Mouse (Mus musculus) stomach, embryonic 14.5 days (tissue): ENCODE results near the gene Ovol3. TPM values are rescaled to one million over a fixed set of nuclear protein-coding genes. Genes with fewer than 3 reads are reported as not detected.
"Not testable (repeated sequence)": the region's sequence is repeated elsewhere in the genome, so short reads cannot be mapped to it uniquely, and the experiment has no call there.

Experiments
- ATAC-seq: fragments of 200-750 bp; cut with Nextera tagmentation; 2 replicates; pipeline ENCODE4 v1.8.0; 2017; ENCODE audit warnings: low read depth, moderate TSS enrichment; ENCODE audit not compliant: insufficient number of reproducible peaks, insufficient read depth, low FRiP score
- H3K27ac ChIP-seq: fragments of 300-500 bp; sonication (generic); 2 replicates; pipeline ENCODE4 v1.5.1; 2014; ENCODE audit warnings: mild to moderate bottlenecking, low read length, moderate library complexity, mixed read lengths
- H3K27me3 ChIP-seq: fragments of 300-500 bp; sonication (generic); 2 replicates; pipeline ENCODE4 v1.6.1; 2014; ENCODE audit warnings: low read length, control low read depth, mixed read lengths; ENCODE audit not compliant: control insufficient read depth, insufficient read depth
- H3K36me3 ChIP-seq: fragments of 300-500 bp; sonication (generic); 2 replicates; pipeline ENCODE4 v1.6.1; 2014; ENCODE audit warnings: mild to moderate bottlenecking, control low read depth, low read length, moderate library complexity, mixed read lengths; ENCODE audit not compliant: control insufficient read depth, insufficient read depth
- H3K4me1 ChIP-seq: fragments of 300-500 bp; sonication (generic); 2 replicates; pipeline ENCODE4 v1.6.1; 2014; ENCODE audit warnings: low read length, control low read depth, mixed read lengths; ENCODE audit not compliant: control insufficient read depth, insufficient read depth
- H3K4me2 ChIP-seq: fragments of 300-500 bp; sonication (generic); replicated peaks from 2 replicates; pipeline ENCODE4 v1.6.1; 2014; ENCODE audit warnings: low read depth, low read length, control low read depth
- H3K4me3 ChIP-seq: fragments of 300-500 bp; sonication (generic); 2 replicates; pipeline ENCODE4 v1.5.1; 2014; ENCODE audit warnings: low read depth, low read length, control low read depth
- H3K9ac ChIP-seq: fragments of 300-500 bp; sonication (generic); replicated peaks from 2 replicates; pipeline ENCODE4 v1.6.1; 2014; ENCODE audit warnings: low read depth, mild to moderate bottlenecking, control low read depth, low read length, moderate library complexity, mixed read lengths
- H3K9me3 ChIP-seq: fragments of 300-500 bp; sonication (generic); 2 replicates; pipeline ENCODE4 v1.6.1; 2016; ENCODE audit warnings: low read depth, low read length, control low read depth; ENCODE audit not compliant: control insufficient read depth
- WGBS: fragments of 180-500 bp; shearing (Covaris S2); extraction: QIAGEN DNeasy Blood & Tissue Kit; methylation state at CpG from one replicate; pipeline ENCODE4 v1.1.7; 2014; 5-methylcytosine and 5-hydroxymethylcytosine counted together
- polyA plus RNA-seq: library from polyadenylated mRNA; unstranded; fragments of >200 nt; fragmentation: Nextera tagmentation; extraction: Ambion mirVana; gene quantifications from 2 replicates; pipeline ENCODE4 v1.2.1, GENCODE M21; 2014

The Ovol3 gene
- polyA plus RNA-seq, 1 experiment from 2014 or later, result not detected

GRCm38 (mm10) chr7:30269641-30270040 is 34.1 kb upstream of the Ovol3 start:
- H3K9me3 ChIP-seq, result no peaks in the 10 kb centered on the region
- no peak overlapping the region for H3K27ac ChIP-seq
- no peak overlapping the region for H3K4me2 ChIP-seq
- ATAC-seq, result no peak
- WGBS, result 85% methylated on average over 4 of the region's 4 CpGs
- H3K36me3 ChIP-seq, result peaks cover 3% of the 10 kb centered on the region; the same call in 1 of the 2 replicates
- no peak overlapping the region for H3K9ac ChIP-seq
- H3K4me1 ChIP-seq, result no peaks in the 10 kb centered on the region
- H3K4me3 ChIP-seq, result no peak overlapping the region
- H3K27me3 ChIP-seq, result no peaks in the 10 kb centered on the region

GRCm38 (mm10) chr7:30266780-30267179 is 31.3 kb upstream of the Ovol3 start:
- no peak overlapping the region for H3K4me3 ChIP-seq
- ATAC-seq, result no peak
- no peak overlapping the region for H3K27ac ChIP-seq
- no peaks in the 10 kb centered on the region for H3K9me3 ChIP-seq
- H3K36me3 ChIP-seq, result peaks cover 3% of the 10 kb centered on the region; the same call in 1 of the 2 replicates
- H3K27me3 ChIP-seq, result no peaks in the 10 kb centered on the region
- no peak overlapping the region for H3K9ac ChIP-seq
- 64% methylated on average over 3 of the region's 3 CpGs for WGBS
- no peaks in the 10 kb centered on the region for H3K4me1 ChIP-seq
- H3K4me2 ChIP-seq, result no peak overlapping the region

GRCm38 (mm10) chr7:30265935-30266334 is 30.4 kb upstream of the Ovol3 start:
- no peak for ATAC-seq
- Histone ChIP-seq H3K9me3 (no peaks in the 10 kb centered on the region), H3K36me3 (peaks cover 3% of the 10 kb centered on the region; the same call in 1 of the 2 replicates), H3K27ac (no peak overlapping the region), H3K4me3 (no peak overlapping the region), H3K4me1 (no peaks in the 10 kb centered on the region), H3K27me3 (no peaks in the 10 kb centered on the region), H3K4me2 (no peak overlapping the region), H3K9ac (no peak overlapping the region)
- WGBS, result 89% methylated on average over 7 of the region's 7 CpGs

- ATAC-seq, result no peak
- WGBS, result 91% methylated on average over 5 of the region's 5 CpGs
- Histone ChIP-seq H3K9me3 (no peaks in the 10 kb centered on the region), H3K27ac (no peak overlapping the region), H3K9ac (no peak overlapping the region), H3K4me1 (no peaks in the 10 kb centered on the region), H3K4me2 (no peak overlapping the region), H3K36me3 (peaks cover 3% of the 10 kb centered on the region; the same call in 1 of the 2 replicates), H3K27me3 (no peaks in the 10 kb centered on the region), H3K4me3 (no peak overlapping the region)
Measured at GRCm38 (mm10) chr7:30265531-30265930, 30.0 kb upstream of the Ovol3 start.

- WGBS, result 63% methylated on average over 2 of the region's 2 CpGs
- Histone ChIP-seq H3K4me3 (no peak overlapping the region), H3K27me3 (no peaks in the 10 kb centered on the region), H3K27ac (no peak overlapping the region), H3K4me1 (no peaks in the 10 kb centered on the region), H3K9ac (no peak overlapping the region), H3K9me3 (no peaks in the 10 kb centered on the region), H3K36me3 (no peaks in the 10 kb centered on the region; the same call in 1 of the 2 replicates), H3K4me2 (no peak overlapping the region)
- no peak for ATAC-seq
Measured at GRCm38 (mm10) chr7:30265041-30265440, 29.5 kb upstream of the Ovol3 start.

GRCm38 (mm10) chr7:30251956-30252954 is 16.7 kb upstream of the Ovol3 start:
- 79% methylated on average over 12 of the region's 12 CpGs for WGBS
- no peak overlapping the region for H3K9ac ChIP-seq
- no peak; the same call in 1 of the 2 replicates for ATAC-seq
- H3K36me3 ChIP-seq, result peaks cover 3% of the 10 kb centered on the region; the same call in 1 of the 2 replicates
- H3K27ac ChIP-seq, result no peak overlapping the region
- no peaks in the 10 kb centered on the region for H3K4me1 ChIP-seq
- no peaks in the 10 kb centered on the region for H3K9me3 ChIP-seq
- H3K4me3 ChIP-seq, result no peak overlapping the region
- no peak overlapping the region for H3K4me2 ChIP-seq
- H3K27me3 ChIP-seq, result no peaks in the 10 kb centered on the region

GRCm38 (mm10) chr7:30237374-30237773 is 1.8 kb upstream of the Ovol3 start:
- WGBS, result 85% methylated on average over 3 of the region's 3 CpGs
- H3K27ac ChIP-seq, H3K9ac ChIP-seq, H3K4me3 ChIP-seq, H3K9me3 ChIP-seq, H3K4me2 ChIP-seq, H3K4me1 ChIP-seq, ATAC-seq, H3K27me3 ChIP-seq, H3K36me3 ChIP-seq: not testable (repeated sequence)

GRCm38 (mm10) chr7:30235091-30235490 is 434 bp downstream of the Ovol3 start:
- 88% methylated on average over 8 of the region's 8 CpGs for WGBS
- Histone ChIP-seq H3K9ac (no peak overlapping the region), H3K9me3 (no peaks in the 10 kb centered on the region), H3K27ac (no peak overlapping the region), H3K36me3 (peaks cover 6% of the 10 kb centered on the region), H3K4me2 (no peak overlapping the region), H3K27me3 (no peaks in the 10 kb centered on the region), H3K4me3 (no peak overlapping the region), H3K4me1 (peaks cover 14% of the 10 kb centered on the region; the same call in 1 of the 2 replicates)
- ATAC-seq, result no peak
